In the genomic region with DNA sequence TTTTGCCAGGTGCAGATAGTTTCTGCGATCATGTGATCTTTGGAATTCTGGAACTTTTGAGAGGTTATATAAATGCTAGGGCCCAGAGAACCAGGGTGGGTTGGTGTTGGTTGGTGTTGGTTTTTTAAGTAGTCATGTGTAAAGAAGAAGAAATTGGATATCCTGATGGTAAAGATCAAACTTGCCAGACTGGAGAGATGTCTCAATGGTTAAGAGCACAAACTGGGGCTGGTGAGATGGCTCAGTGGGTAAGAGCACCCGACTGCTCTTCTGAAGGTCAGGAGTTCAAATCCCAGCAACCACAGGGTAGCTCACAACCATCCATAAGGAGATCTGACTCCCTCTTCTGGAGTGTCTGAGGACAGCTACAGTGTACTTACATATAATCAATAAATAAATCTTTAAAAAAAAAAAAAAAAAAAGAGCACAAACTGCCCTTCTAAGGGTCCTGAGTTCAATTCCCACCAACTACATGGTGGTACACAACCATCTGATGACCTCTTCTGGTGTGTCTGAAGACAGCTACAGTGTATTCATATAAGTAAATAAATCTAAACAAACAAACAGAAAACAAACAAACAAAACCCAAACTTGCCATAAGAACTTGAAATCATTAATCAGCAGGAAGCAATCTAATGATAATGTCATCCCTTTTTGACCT, we compare ENCODE assay signal across 5 mouse cellular contexts. TPM values are rescaled to one million over a fixed set of nuclear protein-coding genes. Genes with fewer than 3 reads are reported as not detected.
"Had no signal": no experiment of that assay in that cellular context is flagged by ENCODE, and none has a peak within 500 bp of the region (broad histone marks: within the 10 kb centered on the region; RNA-seq: fewer than 3 reads in every experiment).

No protein-coding gene starts in this region.

RNA-seq across cellular contexts. Expression of a gene that starts 15.2 kb away (rescaled TPM):
- polyA plus RNA-seq: small intestine, adult 2 months; spleen, adult 2 months; stomach, embryonic 16.5 days; stomach, postnatal 0 days; thymus, postnatal 0 days had no signal
